Mouse (Mus musculus): Measurements from ENCODE around the gene Haus5. TPM values are rescaled to one million over a fixed set of nuclear protein-coding genes. Genes with fewer than 3 reads are reported as not detected.

Haus5 gene
- polyA plus RNA-seq, 2 experiments from 2014 or later, result 21.3 to 44.0 TPM

DNA sequence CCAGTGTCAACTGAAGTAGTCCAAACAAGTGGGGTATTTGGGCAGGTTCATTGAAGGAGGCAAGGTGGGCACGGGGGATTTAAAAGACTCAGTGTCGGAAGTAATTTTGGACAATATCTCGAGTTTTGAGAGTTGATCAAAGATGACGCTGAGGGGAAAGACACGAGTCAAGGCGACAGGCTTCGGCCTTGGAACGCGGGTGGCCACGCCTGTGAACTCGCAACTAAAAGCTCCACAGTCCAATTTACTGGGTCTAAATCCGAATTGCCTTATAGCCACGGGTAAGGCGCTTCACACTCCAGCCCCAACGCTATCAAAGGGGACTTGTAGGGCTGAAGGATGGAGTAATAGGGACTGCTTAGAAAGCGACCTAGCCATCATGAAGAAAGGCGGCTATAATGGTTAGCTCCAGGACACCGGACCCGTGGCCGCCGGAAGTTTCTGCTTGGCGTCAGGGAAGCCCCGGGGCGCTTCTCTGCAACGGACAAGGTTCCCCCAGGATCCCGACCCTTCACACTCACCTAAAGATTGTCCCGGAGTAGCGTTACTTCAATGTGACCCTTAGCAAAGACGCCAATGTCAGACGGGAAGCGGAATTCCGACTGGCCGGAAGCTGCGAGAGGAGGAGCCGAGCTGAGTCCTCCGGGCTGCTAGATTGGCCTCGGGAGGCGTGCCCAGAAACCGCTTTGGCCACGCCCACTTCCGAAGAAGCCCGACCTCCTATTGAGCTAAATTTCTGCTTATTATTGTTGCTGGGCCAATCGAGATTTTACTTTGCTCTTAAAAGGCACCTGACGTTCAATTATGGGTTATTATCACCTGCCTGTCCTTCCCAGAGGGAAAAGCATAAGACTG is 39.0 kb downstream of the Haus5 start, which contains the start of gene Cox6b1:
Gene Cox6b1 (minus strand): TSS at position 622 of the 855 bp plus-strand sequence.
- ATAC-seq, result peak; percentile 100

DNA sequence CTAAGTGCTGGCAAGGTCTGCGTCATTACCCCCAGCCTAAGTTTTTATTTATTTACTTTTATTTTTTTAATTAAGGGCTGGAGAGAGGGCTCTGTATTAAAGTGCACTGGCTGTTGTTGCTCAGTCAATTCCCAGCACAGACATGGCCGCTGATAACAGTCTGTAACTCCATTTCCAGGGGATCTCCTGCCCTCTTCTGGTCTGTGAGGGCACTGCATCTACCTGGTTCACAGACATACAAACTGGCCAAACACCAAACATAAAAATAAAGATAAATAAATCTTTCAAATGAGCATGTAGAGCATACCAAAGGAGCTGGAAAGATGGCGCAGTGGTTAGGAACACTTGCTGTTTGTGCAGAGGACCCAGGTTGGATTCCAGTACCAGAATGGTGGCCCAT is 45.6 kb downstream of the Haus5 start:
- no peak for ATAC-seq

DNA sequence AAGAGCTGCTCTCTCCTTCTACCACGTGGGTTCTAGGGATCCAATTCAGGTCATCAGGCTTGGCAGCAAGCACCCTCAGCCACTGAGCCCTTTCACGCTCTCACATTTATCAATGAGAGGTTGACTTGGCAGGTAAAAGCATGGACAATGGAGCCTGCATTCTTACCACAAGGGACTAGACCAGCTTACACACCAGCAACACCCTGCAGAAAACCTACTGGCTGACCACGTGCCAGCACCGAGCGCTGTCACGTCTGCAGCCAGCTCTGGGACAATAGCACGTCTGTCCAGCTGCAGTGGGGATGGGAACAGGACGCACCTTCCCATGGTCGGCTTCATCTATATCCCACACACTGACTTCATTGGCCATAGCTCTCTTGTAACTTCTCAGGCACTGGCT is 46.1 kb downstream of the Haus5 start:
- ATAC-seq, result no peak

DNA sequence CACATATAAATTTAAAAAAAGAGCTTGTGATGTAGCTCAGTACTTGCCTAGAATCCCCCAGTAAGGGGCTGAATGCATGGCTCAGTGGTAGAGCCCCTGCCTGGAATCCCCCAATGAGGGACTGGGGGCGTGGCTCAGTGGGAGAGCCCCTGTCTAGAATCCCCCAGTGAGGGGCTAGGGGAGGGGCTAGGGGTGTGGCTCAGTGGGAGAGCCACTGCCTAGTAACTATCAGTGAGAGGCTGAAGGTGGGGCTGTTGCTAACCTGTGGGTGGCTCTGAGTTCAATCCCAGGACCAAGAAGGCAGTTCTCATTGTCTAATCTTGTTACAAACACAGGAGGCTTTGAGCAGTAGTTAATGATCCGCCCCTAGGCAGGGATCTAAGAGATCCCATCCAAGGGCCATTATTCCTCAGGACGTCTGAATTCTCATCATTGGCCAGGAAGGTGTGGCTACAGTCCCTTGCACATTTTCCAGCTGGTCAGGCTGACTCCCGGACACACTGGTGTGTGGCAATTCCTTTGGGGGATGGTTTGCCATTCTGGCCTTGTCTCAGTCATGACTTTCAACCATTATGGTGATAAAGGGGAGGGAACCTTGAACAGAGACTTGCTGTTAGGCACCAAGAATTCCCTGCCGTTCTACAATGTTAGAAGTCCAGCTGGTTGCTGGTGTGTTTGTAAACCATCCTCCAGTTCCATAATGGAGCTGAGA is 49.6 kb downstream of the Haus5 start:
- ATAC-seq, result no peak

DNA sequence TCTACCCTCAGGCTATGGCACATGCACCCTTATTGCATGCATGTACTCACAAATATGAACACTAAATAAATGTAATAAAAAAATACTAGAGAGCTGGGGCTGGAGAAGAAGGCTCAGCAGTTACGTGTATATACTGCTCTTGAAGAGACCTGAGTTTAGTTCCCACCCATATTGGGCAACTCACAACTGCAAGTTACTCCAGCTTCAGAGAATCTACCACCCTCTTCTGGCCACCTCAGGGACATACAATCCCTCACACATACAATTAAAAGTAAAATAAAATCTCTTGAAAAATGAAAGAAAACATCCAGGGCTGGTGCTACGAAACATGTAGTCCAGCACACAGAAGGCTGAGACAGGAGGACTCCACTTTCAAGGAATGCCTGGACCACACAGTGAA is 50.3 kb downstream of the Haus5 start:
- peak; percentile 66 for ATAC-seq

DNA sequence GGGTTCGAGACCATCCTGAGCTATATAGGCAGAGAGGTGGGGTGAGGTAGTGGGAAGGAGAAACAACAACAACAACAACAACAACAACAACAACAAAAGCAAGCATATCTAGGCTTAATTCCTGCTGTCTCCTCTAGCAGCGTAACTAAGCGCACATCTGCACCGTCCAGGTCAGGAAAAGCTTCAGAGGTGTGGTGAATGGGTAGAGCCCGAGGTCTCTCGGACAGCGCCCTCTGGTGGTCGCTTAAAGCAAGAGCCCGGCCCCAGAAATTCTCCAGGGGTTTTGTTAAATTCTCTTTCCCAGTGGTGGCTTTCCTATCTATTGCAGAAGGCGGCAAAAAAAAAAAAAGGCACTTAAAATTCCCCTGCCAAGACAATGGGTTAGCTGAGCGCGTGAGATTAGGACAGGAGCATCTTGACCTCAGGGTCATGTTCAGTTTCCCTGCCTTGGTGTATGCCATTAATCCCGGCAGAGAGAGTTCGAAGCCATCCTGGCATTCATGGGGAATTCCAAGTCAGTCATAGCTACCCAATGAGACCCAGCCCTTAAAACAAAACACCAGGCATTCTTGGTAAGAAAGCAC is 51.2 kb downstream of the Haus5 start:
- ATAC-seq, result peak; percentile 67

DNA sequence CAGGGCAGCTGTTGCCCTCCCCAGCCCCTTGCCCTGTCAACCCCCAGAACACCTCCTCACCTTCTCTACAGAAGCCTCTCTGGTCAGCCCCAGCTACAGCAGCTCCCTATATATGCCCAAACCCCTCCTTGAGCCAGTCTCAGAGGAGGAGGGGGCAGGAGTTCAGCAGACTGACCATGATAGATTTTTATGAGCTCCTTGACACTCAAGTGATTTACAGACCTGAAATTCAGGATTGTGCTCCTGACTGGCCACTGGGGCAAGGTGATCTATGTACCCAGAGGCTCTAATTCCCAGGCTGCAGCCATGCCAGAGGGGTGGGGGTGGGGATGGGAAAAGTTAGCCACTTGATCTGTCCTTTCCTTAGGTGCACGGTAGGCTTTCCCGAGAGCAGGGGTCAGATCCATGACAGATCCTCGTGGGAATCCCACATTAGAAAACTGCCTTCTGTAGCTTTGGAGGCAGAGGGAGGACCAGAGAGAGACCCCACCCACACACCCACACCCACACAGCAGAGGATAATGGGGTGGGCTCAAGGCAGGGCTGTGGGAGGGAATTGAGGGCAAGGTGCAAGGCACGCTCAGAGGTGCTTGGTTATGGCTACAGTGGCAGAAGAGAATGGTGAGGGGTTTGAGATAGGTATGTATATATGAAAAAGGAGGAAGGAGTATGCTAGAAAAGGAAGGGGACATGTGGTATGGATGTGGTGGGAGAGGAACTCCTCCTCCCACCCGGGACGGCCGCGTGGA is 52.0 kb downstream of the Haus5 start, which contains the start of gene Upk1a:
Gene Upk1a (minus strand): TSS at position 194 of the 749 bp plus-strand sequence.
- ATAC-seq, result no peak

DNA sequence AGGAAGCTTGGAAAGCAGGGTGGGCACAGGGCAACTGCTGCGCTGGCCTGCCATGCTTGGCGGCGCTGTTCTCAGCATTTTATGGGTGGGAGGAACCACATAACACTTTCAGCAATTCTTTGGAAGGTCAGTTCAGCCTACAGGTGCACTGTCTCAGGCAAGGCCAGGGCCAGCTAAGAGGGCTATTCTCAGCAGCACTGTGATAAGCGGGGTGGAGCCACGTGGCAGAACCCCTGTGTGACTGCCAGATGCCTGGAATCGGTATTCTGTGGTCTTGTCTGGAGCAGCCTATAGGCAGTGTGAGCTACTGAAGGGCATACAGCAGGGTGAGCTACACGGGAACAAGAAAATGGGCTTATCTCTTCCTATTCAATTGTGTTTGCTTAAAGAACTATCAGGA is 54.8 kb downstream of the Haus5 start:
- ATAC-seq, result no peak

DNA sequence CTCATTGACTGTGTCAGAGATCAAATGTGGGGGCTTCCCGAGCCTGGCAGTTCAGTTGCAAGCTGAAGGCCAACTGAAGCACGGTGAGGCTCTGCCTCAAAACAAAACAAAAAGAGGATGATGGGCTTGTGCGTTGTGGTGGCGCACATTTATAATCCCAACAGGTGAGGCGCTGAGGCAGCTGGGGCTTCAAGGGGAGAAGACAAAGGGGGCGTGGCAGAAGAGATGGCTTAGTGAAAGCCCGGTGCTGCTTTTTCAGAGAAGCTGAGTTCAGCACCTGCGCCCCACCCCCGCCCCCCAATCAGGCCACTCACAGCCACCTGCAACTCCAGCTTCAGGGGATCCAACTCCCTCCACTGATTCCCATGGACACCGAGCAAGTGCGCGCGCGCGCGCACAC is 56.3 kb downstream of the Haus5 start:
- no peak for ATAC-seq

DNA sequence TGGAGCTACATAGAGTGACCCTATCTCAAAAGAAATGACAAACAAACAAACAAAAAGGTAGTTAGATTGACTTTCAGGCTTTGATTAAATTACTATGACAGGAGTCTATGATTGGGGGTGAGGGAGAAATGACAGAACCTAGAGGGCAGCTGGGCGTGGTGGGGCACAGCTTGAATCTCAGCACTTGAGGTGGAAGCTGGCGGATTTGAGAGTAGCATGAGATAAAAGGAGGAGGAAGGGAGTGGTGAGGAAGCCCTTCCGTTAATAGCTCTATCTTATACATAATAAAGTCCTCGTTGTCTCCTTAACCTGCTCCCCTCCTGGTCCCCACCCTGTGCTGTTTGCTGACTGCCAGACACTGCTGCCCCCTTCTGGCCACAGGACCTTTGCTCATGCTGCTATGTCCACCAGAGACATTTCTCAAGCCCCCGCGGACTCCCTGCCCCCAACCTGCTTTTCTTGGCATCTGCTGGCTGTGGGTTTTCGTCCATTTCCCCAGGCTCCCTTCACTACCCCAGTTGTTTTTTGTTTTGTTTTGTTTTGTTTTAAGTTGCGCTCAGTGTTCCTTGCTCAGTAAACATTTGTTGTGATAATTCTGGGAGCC is 57.0 kb downstream of the Haus5 start:
- peak; percentile 91 for ATAC-seq

DNA sequence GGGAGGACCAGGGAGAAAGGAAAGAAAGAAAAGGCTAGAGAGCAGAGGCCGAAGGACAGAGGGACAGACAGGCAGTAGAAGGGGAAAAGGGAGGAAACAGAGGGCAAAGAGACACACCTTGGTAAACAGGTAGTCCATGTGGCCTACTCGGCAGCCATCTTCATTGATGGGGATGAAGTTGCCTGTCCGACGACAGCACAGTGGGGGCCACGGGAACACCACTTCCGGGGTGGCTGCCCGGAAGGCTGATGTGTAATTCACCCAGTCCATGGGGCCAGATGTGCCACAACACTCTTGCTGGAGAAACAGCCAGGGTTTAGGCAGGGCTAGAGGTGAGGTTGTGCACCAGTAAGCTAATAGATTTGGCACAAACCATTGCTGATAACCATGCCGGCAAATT is 59.9 kb downstream of the Haus5 start:
- no peak for ATAC-seq

DNA sequence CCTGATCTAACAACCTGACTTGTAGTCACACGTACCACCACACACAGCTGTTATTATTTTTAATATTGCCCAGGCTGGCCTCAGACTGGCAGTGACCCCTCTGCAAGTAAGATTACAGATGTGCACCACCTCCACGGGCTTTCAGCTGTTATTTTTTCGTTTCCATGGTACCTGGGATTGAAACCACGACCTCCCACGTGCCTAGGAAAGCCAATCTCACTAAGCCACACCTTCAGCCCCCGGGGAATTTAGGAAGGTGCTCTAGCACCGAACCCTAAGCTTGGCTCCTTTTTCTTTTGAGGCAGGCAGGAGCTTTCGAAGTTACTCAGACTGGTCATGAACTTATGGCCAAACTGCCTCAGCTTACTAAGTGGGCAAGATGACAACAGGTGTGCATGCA is 60.4 kb downstream of the Haus5 start:
- no peak for ATAC-seq

Other genes with a start within 250 kb of the Haus5 start
- 100 to 1,000 TPM; 356 to 434 TPM for gene Hcst, start 245.1 kb downstream of the Haus5 start, polyA plus RNA-seq (2017; shearing (Covaris generic))
- gene Nfkbid, start 243.3 kb downstream of the Haus5 start, polyA plus RNA-seq (2017; shearing (Covaris generic)), result 10 to 100 TPM; 39.2 to 44.4 TPM
- gene Aplp1, start 219.5 kb downstream of the Haus5 start, polyA plus RNA-seq (2017; shearing (Covaris generic)), result 1 to 10 TPM; 3.1 to 3.5 TPM
- not detected for gene Kirrel2, start 207.3 kb downstream of the Haus5 start, polyA plus RNA-seq (2017; shearing (Covaris generic))
- not detected for gene Nphs1, start 206.7 kb downstream of the Haus5 start, polyA plus RNA-seq (2017; shearing (Covaris generic))
- gene Prodh2, start 171.4 kb downstream of the Haus5 start, polyA plus RNA-seq (2017; shearing (Covaris generic)), result not detected
- under 1 TPM; 0.46 to 0.67 TPM for gene Arhgap33, start 129.9 kb downstream of the Haus5 start, polyA plus RNA-seq (2017; shearing (Covaris generic))
- gene Hspb6, start 112.8 kb downstream of the Haus5 start, polyA plus RNA-seq (2017; shearing (Covaris generic)), result 1 to 10 TPM; 1.0 to 3.1 TPM
- 1 to 10 TPM; 5.2 to 6.2 TPM for gene Proser3, start 112.7 kb downstream of the Haus5 start, polyA plus RNA-seq (2017; shearing (Covaris generic))
- 100 to 1,000 TPM; 101 to 104 TPM for gene Lin37, start 105.2 kb downstream of the Haus5 start, polyA plus RNA-seq (2017; shearing (Covaris generic))
- gene U2af1l4, start 101.7 kb downstream of the Haus5 start, polyA plus RNA-seq (2017; shearing (Covaris generic)), result 10 to 100 TPM; 46.5 to 62.1 TPM
- gene Gm49396, start 101.7 kb downstream of the Haus5 start, polyA plus RNA-seq (2017; shearing (Covaris generic)), result 100 to 1,000 TPM in 1 of 2 experiments, 10 to 100 TPM in 1; 85.4 to 105 TPM
- gene Psenen, start 101.4 kb downstream of the Haus5 start, polyA plus RNA-seq (2017; shearing (Covaris generic)), result 100 to 1,000 TPM; 314 to 323 TPM
- gene Igflr1, start 99.6 kb downstream of the Haus5 start, polyA plus RNA-seq (2017; shearing (Covaris generic)), result 100 to 1,000 TPM; 210 to 244 TPM
- 10 to 100 TPM; 16.4 to 21.6 TPM for gene Kmt2b, start 76.3 kb downstream of the Haus5 start, polyA plus RNA-seq (2017; shearing (Covaris generic))
- gene Zbtb32, start 66.1 kb downstream of the Haus5 start, polyA plus RNA-seq (2017; shearing (Covaris generic)), result 10 to 100 TPM in 1 of 2 experiments, 1 to 10 TPM in 1; 8.1 to 18.0 TPM
- gene Upk1a, start 52.1 kb downstream of the Haus5 start, polyA plus RNA-seq (2017; shearing (Covaris generic)), result under 1 TPM; 0.38 to 0.60 TPM
- 100 to 1,000 TPM; 333 to 643 TPM for gene Cox6b1, start 38.8 kb downstream of the Haus5 start, polyA plus RNA-seq (2017; shearing (Covaris generic))
- not detected for gene Etv2, start 29.1 kb downstream of the Haus5 start, polyA plus RNA-seq (2017; shearing (Covaris generic))
- gene Rbm42, start 14.7 kb downstream of the Haus5 start, polyA plus RNA-seq (2017; shearing (Covaris generic)), result 10 to 100 TPM; 14.4 to 25.1 TPM
- not detected for gene Pmis2, start 6.6 kb upstream of the Haus5 start, polyA plus RNA-seq (2017; shearing (Covaris generic))
- gene 2200002J24Rik, start 33.9 kb upstream of the Haus5 start, polyA plus RNA-seq (2017; shearing (Covaris generic)), result not detected
- gene Atp4a, start 47.2 kb upstream of the Haus5 start, polyA plus RNA-seq (2017; shearing (Covaris generic)), result not detected
- 10 to 100 TPM; 60.5 to 65.0 TPM for gene Tmem147, start 64.5 kb upstream of the Haus5 start, polyA plus RNA-seq (2017; shearing (Covaris generic))
- gene Gapdhs, start 78.7 kb upstream of the Haus5 start, polyA plus RNA-seq (2017; shearing (Covaris generic)), result not detected
- 1 to 10 TPM; 2.4 to 3.6 TPM for gene Sbsn, start 86.5 kb upstream of the Haus5 start, polyA plus RNA-seq (2017; shearing (Covaris generic))
- under 1 TPM in 1 of 2 experiments, not detected in 1; 0.16 TPM for gene Dmkn, start 98.8 kb upstream of the Haus5 start, polyA plus RNA-seq (2017; shearing (Covaris generic))
- gene Krtdap, start 122.9 kb upstream of the Haus5 start, polyA plus RNA-seq (2017; shearing (Covaris generic)), result not detected
- gene Ffar2, start 158.8 kb upstream of the Haus5 start, polyA plus RNA-seq (2017; shearing (Covaris generic)), result 1 to 10 TPM in 1 of 2 experiments, under 1 TPM in 1; 0.70 to 1.4 TPM
- gene Ffar3, start 191.2 kb upstream of the Haus5 start, polyA plus RNA-seq (2017; shearing (Covaris generic)), result not detected
- gene Ffar1, start 196.6 kb upstream of the Haus5 start, polyA plus RNA-seq (2017; shearing (Covaris generic)), result under 1 TPM in 1 of 2 experiments, not detected in 1; 0.14 TPM
- 10 to 100 TPM in 1 of 2 experiments, 1 to 10 TPM in 1; 4.2 to 20.3 TPM for gene Cd22, start 215.3 kb upstream of the Haus5 start, polyA plus RNA-seq (2017; shearing (Covaris generic))
- gene Mag, start 249.9 kb upstream of the Haus5 start, polyA plus RNA-seq (2017; shearing (Covaris generic)), result not detected